Mouse (Mus musculus) small intestine, adult 2 months (tissue): Measurements from ENCODE around the gene Angptl8. TPM values are rescaled to one million over a fixed set of nuclear protein-coding genes. Genes with fewer than 3 reads are reported as not detected.
A peak's percentile ranks its signal among the peaks of the same experiment; 100 is the strongest.

Source experiments
- H3K27ac ChIP-seq: fragments of 200-500 bp; 2 replicates; pipeline ENCODE4 v1.5.1; 2012; ENCODE audit warnings: low read depth, low read length, control low read depth, inconsistent platforms; ENCODE audit not compliant: insufficient read depth
- H3K27me3 ChIP-seq: fragments of 200-500 bp; 2 replicates; pipeline ENCODE4 v1.6.1; 2012; ENCODE audit warnings: mild to moderate bottlenecking, moderate library complexity, low read length, inconsistent platforms; ENCODE audit not compliant: control insufficient read depth, insufficient read depth
- H3K36me3 ChIP-seq: fragments of 200-500 bp; 2 replicates; pipeline ENCODE4 v1.6.1; 2012; ENCODE audit warnings: mild to moderate bottlenecking, low read length, control low read depth, inconsistent platforms; ENCODE audit not compliant: control insufficient read depth, insufficient read depth
- H3K4me1 ChIP-seq: fragments of 200-500 bp; 2 replicates; pipeline ENCODE4 v1.6.1; 2012; ENCODE audit warnings: low read length, inconsistent platforms, mixed read lengths; ENCODE audit not compliant: control insufficient read depth, insufficient read depth, insufficient read length
- H3K4me3 ChIP-seq: fragments of 200-500 bp; 2 replicates; pipeline ENCODE4 v1.5.1; 2012; ENCODE audit warnings: low read depth, mild to moderate bottlenecking, control low read depth, inconsistent platforms, low read length, moderate library complexity
- CTCF ChIP-seq: fragments of 200-500 bp; IDR thresholded peaks from 2 replicates; pipeline ENCODE4 v1.5.1; 2012; ENCODE audit warnings: low read depth, mild to moderate bottlenecking, control low read depth, inconsistent platforms, low read length, moderate library complexity, mixed read lengths; ENCODE audit not compliant: insufficient replicate concordance, insufficient read length; ENCODE audit errors: extremely low read depth
- POLR2A ChIP-seq: fragments of 200-500 bp; IDR thresholded peaks from 2 replicates; pipeline ENCODE4 v1.6.1; 2012; ENCODE audit warnings: low read depth, mild to moderate bottlenecking, control low read depth, inconsistent platforms, low read length, moderate library complexity
- WGBS: fragments of 180-500 bp; shearing (Covaris S2); methylation state at CpG from one replicate; pipeline ENCODE4 v1.1.7; 2018; 5-methylcytosine and 5-hydroxymethylcytosine counted together
- polyA plus RNA-seq: library from polyadenylated mRNA; depleted of rRNA; stranded (reverse); fragments of >200 nt; gene quantifications from 2 replicates; pipeline ENCODE4 v1.2.3, GENCODE M21; 2012

The Angptl8 gene
- polyA plus RNA-seq, 1 experiment: 10.2 TPM

DNA sequence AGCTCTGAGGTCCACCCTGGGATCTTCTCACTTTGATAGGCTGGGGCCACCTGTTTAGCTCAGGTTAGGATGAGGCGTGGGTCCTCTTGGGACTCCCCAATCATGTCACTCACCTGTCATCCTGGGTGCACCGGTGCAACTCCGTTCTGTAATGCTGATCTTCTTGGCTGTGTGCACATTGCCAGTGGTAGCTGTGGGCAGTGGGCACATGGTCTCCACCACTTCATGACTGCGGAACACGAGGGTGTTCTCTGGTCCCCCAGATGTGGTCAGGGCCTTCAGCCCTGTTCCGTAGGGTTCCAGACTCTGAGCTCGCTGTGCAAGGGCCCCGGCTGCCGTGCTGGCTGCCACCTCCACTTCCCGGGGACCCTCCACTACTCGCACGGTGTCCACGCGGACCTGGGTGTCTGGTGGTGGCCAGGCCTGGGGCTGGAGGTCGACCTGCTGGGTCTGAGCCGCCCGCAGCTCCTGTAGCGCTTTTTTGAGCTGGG is 40.9 kb upstream of the Angptl8 start:
- H3K4me1 ChIP-seq: peaks cover 11% of the 10 kb centered on the region
- H3K27me3 ChIP-seq: no peaks in the 10 kb centered on the region
- peaks cover 7% of the 10 kb centered on the region; the same call in 1 of the 2 replicates for H3K36me3 ChIP-seq
- TF ChIP-seq POLR2A (no peak), CTCF (no peak)
- no peak overlapping the region for H3K4me3 ChIP-seq
- WGBS: 94% methylated on average over 18 of the region's 18 CpGs
- no peak overlapping the region for H3K27ac ChIP-seq

DNA sequence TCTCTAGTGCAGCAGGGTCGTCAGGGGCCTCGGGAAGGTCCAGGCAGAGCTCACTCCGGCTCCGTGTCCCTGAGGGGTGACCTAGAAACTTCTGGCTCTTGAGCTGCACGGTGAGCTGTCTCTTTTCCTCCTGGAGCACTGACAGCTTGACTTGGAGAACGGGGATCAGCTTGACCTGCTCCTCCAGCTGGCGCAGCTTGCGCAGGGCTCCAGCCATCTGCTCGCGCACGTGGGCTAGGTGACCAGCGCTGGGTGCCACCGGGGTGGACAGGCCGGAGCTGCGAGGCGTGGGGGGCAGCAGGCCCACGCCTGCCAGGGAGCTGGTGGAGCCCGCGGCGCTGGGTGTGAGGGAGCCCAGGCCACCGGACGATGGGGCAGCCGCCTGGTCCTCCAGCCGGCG is 40.4 kb upstream of the Angptl8 start:
- peaks cover 7% of the 10 kb centered on the region; the same call in 1 of the 2 replicates for H3K36me3 ChIP-seq
- H3K27me3 ChIP-seq: no peaks in the 10 kb centered on the region
- WGBS: 96% methylated on average over 25 of the region's 25 CpGs
- TF ChIP-seq POLR2A: no peak
- no peak for TF ChIP-seq CTCF
- H3K4me1 ChIP-seq: peaks cover 11% of the 10 kb centered on the region
- no peak overlapping the region for H3K27ac ChIP-seq
- no peak overlapping the region for H3K4me3 ChIP-seq

DNA sequence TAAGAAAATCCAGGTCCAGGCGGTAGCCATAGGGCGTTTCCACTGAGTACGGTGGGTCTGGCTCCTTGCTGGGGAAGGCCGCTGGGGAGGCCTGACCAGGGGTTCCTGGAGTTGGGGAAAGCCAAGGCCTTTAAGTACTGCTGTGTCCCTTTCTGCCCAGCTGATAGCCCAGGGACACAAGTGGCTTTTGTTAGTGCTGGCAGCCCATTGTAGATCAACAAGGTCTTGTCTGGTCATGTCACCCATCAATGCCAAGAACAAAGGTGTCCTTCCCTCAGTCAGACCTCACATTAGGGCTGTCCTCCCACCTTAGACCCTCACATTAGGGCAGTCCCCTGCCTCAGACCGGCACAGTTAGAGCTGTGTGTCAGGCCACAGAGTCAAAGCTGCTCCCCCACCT is 39.7 kb upstream of the Angptl8 start:
- Histone ChIP-seq H3K27me3 (no peaks in the 10 kb centered on the region), H3K27ac (no peak overlapping the region), H3K4me3 (no peak overlapping the region), H3K36me3 (peaks cover 7% of the 10 kb centered on the region; the same call in 1 of the 2 replicates), H3K4me1 (peaks cover 11% of the 10 kb centered on the region)
- 91% methylated on average over 5 of the region's 5 CpGs for WGBS
- TF ChIP-seq POLR2A (no peak), CTCF (no peak)

DNA sequence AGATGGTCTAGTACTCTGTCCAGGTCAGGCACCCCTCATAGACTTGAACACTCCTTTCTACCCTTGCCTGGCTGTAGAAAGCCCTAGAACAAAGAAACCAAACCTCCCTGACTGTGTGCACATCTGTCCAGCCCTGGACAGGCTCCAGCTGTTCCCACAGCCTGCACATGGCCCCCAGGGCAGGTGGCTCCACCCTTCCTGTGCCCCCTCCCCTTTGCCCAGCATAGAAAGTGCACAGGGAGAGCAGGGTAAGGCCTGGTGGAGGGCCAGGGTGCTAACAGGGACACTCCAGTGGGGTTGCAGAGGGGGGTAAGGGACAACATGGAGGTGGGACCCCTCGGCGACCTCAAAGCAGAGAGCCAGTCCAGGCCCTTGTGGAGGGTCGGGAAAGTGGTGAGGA is 39.1 kb upstream of the Angptl8 start:
- no peak for TF ChIP-seq CTCF
- TF ChIP-seq POLR2A: no peak
- Histone ChIP-seq H3K36me3 (peaks cover 7% of the 10 kb centered on the region; the same call in 1 of the 2 replicates), H3K27me3 (no peaks in the 10 kb centered on the region), H3K4me3 (peak overlapping the region; percentile 14), H3K4me1 (peaks cover 11% of the 10 kb centered on the region), H3K27ac (peak overlapping the region; percentile 42)
- WGBS: 60% methylated on average over 3 of the region's 3 CpGs

DNA sequence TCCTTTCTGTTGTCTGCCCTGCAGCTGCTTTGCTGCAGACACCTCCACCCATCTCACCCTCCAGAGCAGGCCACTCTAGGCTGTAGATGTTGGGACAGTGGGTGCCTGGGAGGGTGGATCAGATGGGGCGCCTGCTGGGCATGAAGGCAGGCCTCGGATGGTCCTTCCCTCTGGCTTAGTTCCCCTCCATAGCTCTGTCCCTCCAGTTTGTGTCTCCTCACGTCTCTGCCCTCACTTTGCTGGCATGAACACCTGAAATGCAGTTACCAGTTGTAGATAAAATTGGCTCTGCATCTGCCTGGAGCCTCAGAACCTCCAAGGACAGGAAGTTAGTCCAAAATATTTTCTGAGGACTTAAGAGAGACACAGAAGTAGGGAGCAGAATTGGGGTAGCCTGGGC is 38.4 kb upstream of the Angptl8 start:
- no peaks in the 10 kb centered on the region for H3K27me3 ChIP-seq
- peak overlapping the region; percentile 54; the same call in 1 of the 2 replicates for H3K27ac ChIP-seq
- peaks cover 7% of the 10 kb centered on the region; the same call in 1 of the 2 replicates for H3K36me3 ChIP-seq
- H3K4me1 ChIP-seq: peaks cover 11% of the 10 kb centered on the region
- TF ChIP-seq CTCF (no peak), POLR2A (no peak)
- 72% methylated on average over 3 of the region's 3 CpGs for WGBS
- H3K4me3 ChIP-seq: peak overlapping the region; percentile 20; the same call in 1 of the 2 replicates

DNA sequence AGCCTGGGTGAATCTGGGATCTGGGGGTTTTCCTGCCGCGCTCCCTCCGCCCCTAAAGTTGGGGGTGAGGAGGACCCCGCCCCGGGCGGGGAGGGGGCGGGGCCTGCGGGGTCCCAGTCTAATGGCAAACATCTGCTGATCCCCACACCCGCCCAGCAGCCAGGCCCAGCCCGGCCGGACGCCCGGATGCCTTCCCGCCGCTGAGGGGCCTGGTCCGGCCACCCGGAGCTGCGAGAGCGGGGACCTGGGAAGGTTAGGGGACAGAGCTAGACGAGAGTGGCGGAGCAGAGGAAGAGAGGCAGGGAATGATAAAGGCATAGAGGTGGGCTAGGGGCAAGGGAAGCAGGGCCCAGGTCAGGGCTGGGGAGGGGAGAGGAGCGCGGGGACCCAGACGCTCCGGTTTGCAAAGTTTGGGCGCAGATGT is 37.4 kb upstream of the Angptl8 start:
- WGBS: 3% methylated on average over 25 of the region's 26 CpGs
- peak overlapping the region; percentile 57 for H3K27ac ChIP-seq
- H3K36me3 ChIP-seq: peaks cover 7% of the 10 kb centered on the region; the same call in 1 of the 2 replicates
- H3K4me3 ChIP-seq: peak overlapping the region; percentile 81
- H3K27me3 ChIP-seq: no peaks in the 10 kb centered on the region
- peaks cover 7% of the 10 kb centered on the region for H3K4me1 ChIP-seq
- TF ChIP-seq CTCF (no peak), POLR2A (no peak; the same call in 1 of the 2 replicates)

DNA sequence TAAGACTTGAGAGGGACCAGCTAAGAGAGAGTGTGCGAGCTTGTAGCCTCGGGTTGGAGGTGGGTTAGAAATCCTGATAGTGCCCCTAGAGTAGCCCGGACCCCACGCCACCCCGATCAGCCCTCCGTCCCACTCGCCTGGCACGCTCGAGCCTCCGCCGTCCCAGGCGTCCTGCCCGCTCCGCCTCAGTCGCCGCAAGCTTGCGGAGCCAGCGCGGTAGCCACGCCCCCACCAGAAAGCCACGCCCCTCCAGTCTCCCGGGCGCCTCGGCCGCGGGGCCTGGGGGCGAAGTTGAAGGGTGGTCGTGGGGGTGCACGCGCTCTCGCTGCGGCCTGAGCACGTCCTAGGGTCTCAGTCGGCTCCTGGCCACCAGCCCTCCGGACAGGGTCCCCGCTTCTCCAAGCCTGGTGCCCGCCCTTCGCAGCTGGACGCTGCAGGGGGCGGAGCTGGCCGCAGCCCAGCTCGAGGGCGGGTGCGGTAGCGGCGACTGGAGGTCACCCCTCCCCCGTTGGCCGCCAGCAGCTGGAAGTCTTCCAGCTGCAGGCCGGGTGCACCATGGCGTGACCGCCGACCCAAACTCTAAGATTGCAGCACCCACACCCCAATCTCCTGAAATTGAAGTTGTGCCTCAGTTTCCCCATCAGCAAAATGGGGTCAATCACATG is 36.8 kb upstream of the Angptl8 start, which contains the start of gene Kank2:
Gene Kank2 (minus strand): TSS at position 400 of the 665 bp plus-strand sequence.
- peak within 1 kb of the TSS; percentile 57 for H3K27ac ChIP-seq
- under 1% methylated on average over 52 of the region's 52 CpGs for WGBS

More for the DNA sequence above, 36.8 kb upstream of the Angptl8 start, which contains the start of gene Kank2:
- peaks cover 7% of the 10 kb centered on the region; the same call in 1 of the 2 replicates for H3K36me3 ChIP-seq
- H3K27me3 ChIP-seq: no peaks in the 10 kb centered on the region
- H3K4me1 ChIP-seq: peaks cover 7% of the 10 kb centered on the region
- TF ChIP-seq POLR2A (peak; percentile 52; the same call in 1 of the 2 replicates), CTCF (no peak)
- peak within 1 kb of the TSS; percentile 81 for H3K4me3 ChIP-seq
